Comparison of ENCODE assay signal across 51 mouse cellular contexts in the genomic region with DNA sequence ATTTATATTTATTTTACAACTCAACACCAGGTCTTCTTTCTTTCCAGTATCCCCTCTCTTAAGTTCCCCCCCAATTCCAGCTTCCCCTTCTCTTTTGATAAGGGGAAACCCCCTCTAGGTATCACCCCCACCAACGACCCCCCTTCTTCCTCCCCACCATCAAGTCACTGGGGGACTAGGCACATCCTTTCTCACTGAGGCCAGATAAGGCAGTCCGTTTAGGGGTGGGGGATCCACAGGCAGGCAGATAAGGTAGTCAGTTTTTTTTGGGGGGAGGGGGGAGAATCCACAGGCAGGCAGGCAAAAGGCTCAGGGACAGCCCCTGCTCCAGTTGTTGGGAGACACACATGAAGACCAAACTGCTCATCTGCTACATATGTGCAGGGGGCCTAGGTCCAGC. TPM values are rescaled to one million over a fixed set of nuclear protein-coding genes. Genes with fewer than 3 reads are reported as not detected.
"Had no signal": no experiment of that assay in that cellular context is flagged by ENCODE, and none has a peak within 500 bp of the region (broad histone marks: within the 10 kb centered on the region; RNA-seq: fewer than 3 reads in every experiment).

No protein-coding gene starts in this region.

- H3K36me3 ChIP-seq: heart, embryonic 10.5 days; heart, embryonic 12.5 days; heart, embryonic 13.5 days; heart, embryonic 15.5 days; hindbrain, embryonic 10.5 days; hindbrain, embryonic 12.5 days; hindbrain, embryonic 13.5 days; hindbrain, embryonic 15.5 days; intestine, embryonic 15.5 days; kidney, embryonic 15.5 days had no signal

- H3K4me3 ChIP-seq: heart, embryonic 10.5 days; heart, embryonic 12.5 days; heart, embryonic 13.5 days; heart, embryonic 15.5 days; hindbrain, embryonic 10.5 days; hindbrain, embryonic 12.5 days; hindbrain, embryonic 13.5 days; hindbrain, embryonic 15.5 days; intestine, embryonic 15.5 days; kidney, embryonic 15.5 days; layer of hippocampus, adult 2 months had no signal

- H3K27me3 ChIP-seq: heart, embryonic 12.5 days; heart, embryonic 13.5 days; heart, embryonic 15.5 days; hindbrain, embryonic 12.5 days; hindbrain, embryonic 13.5 days; hindbrain, embryonic 15.5 days; intestine, embryonic 15.5 days; kidney, embryonic 15.5 days had no signal

- H3K4me2 ChIP-seq: heart, embryonic 11.5 days; heart, embryonic 12.5 days; heart, embryonic 13.5 days; heart, embryonic 15.5 days; hindbrain, embryonic 12.5 days; hindbrain, embryonic 13.5 days; hindbrain, embryonic 14.5 days; hindbrain, embryonic 15.5 days; intestine, embryonic 15.5 days; kidney, embryonic 15.5 days had no signal

- DNase-seq: heart, postnatal 10 days; heart, postnatal 14 days; heart, postnatal 36 days; heart, postnatal 4 days; kidney, adult 11 months; kidney, adult 18-20 months; kidney, adult 2 months; kidney, adult 8-10 months; kidney, adult 9 months; kidney, postnatal 10 days; kidney, postnatal 14 days; kidney, postnatal 25 days; kidney, postnatal 36 days; kidney, postnatal 4 days; layer of hippocampus, adult 9-11 months; layer of hippocampus, postnatal 36 days had no signal

- ATAC-seq: hindbrain, embryonic 16.5 days; hindbrain, postnatal 0 days; inflammation-experienced regulatory T-cells, adult 6 months; intestine, embryonic 15.5 days; intestine, embryonic 16.5 days; intestine, postnatal 0 days had no signal

- H3K9ac ChIP-seq: heart, embryonic 12.5 days; heart, embryonic 13.5 days; heart, embryonic 15.5 days; hindbrain, embryonic 12.5 days; hindbrain, embryonic 13.5 days; hindbrain, embryonic 14.5 days; hindbrain, embryonic 15.5 days; intestine, embryonic 15.5 days; kidney, embryonic 15.5 days had no signal

- H3K4me1 ChIP-seq: heart, embryonic 10.5 days; heart, embryonic 13.5 days; heart, embryonic 15.5 days; hindbrain, embryonic 10.5 days; hindbrain, embryonic 12.5 days; hindbrain, embryonic 13.5 days; hindbrain, embryonic 15.5 days; intestine, embryonic 15.5 days; kidney, embryonic 15.5 days had no signal

- H3K27ac ChIP-seq: heart, embryonic 10.5 days; heart, embryonic 13.5 days; heart, embryonic 15.5 days; hindbrain, embryonic 10.5 days; hindbrain, embryonic 12.5 days; hindbrain, embryonic 13.5 days; hindbrain, embryonic 14.5 days; hindbrain, embryonic 15.5 days; hindbrain, postnatal 0 days; intestine, embryonic 15.5 days; kidney, embryonic 15.5 days; kidney, postnatal 0 days; layer of hippocampus, adult 2 months had no signal

- H3K9me3 ChIP-seq: heart, embryonic 10.5 days; heart, embryonic 12.5 days; heart, embryonic 15.5 days; hindbrain, embryonic 12.5 days; hindbrain, embryonic 15.5 days; intestine, embryonic 15.5 days; kidney, embryonic 15.5 days had no signal

RNA-seq across cellular contexts. Expression of gene Gm6657, which starts 1.3 kb away (rescaled TPM):
- total RNA-seq: heart, adult 8-10 months; heart, postnatal 10 days; heart, postnatal 14 days; heart, postnatal 25 days; heart, postnatal 36 days; heart, postnatal 4 days; hematopoietic stem cell, adult 5-6 weeks; hindbrain, postnatal 0 days; layer of hippocampus, adult 18-20 months; layer of hippocampus, adult 2 months; layer of hippocampus, adult 8-10 months; layer of hippocampus, postnatal 10 days; layer of hippocampus, postnatal 14 days; layer of hippocampus, postnatal 25 days; layer of hippocampus, postnatal 36 days had no signal
- polyA plus RNA-seq: heart, embryonic 10.5 days; heart, embryonic 11.5 days; heart, embryonic 12.5 days; heart, embryonic 13.5 days; heart, embryonic 14.5 days; heart, embryonic 15.5 days; heart, embryonic 16.5 days; heart, postnatal 0 days; hindbrain, embryonic 10.5 days; hindbrain, embryonic 11.5 days; hindbrain, embryonic 12.5 days; hindbrain, embryonic 13.5 days; hindbrain, embryonic 14.5 days; hindbrain, embryonic 15.5 days; hindbrain, embryonic 16.5 days; hindbrain, postnatal 0 days; inflammation-experienced regulatory T-cells, adult 6 months; intestine, embryonic 14.5 days; intestine, embryonic 15.5 days; intestine, embryonic 16.5 days; intestine, postnatal 0 days; kidney, adult 2 months; kidney, embryonic 14.5 days; kidney, embryonic 15.5 days; kidney, embryonic 16.5 days; kidney, postnatal 0 days; large intestine, adult 2 months had no signal
